Mouse (Mus musculus): ENCODE results near the gene Olfr1283. TPM values are rescaled to one million over a fixed set of nuclear protein-coding genes. Genes with fewer than 3 reads are reported as not detected.

Gene Olfr1283
- not detected in 2 replicates for polyA plus RNA-seq (2015; fragmentation: Nextera tagmentation; extraction: Ambion mirVana)

DNA sequence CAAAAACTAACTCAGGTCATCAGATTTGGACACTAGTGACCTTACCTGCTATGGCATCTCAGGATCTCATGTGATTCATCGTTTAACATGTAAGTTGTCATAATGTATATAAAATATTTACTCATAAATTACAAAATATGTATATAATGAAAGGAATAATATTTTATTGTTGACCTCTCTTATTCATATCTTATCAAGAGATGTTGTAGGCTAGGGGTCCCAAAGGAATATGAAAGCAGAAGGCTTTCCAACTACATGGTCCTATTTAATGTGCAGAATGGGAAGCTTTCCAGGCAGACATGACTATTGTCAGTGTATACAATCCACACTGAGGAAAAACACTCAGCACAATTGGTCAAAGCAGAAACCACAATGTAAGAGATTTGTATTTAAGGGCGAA is at the start of gene Olfr1283:
TSS of gene Olfr1283 (plus strand) at position 301 of the 400 bp plus-strand sequence.

GRCm38 (mm10) chr2:111326220-111326619 is 40.4 kb upstream of the Olfr1283 start, which contains the start of gene Olfr1281:
TSS of gene Olfr1281 (plus strand) at chr2:111326520.

GRCm38 (mm10) chr2:111335976-111336375 is 30.6 kb upstream of the Olfr1283 start, which contains the start of gene Olfr1282:
TSS of gene Olfr1282 (minus strand) at chr2:111336076.

DNA sequence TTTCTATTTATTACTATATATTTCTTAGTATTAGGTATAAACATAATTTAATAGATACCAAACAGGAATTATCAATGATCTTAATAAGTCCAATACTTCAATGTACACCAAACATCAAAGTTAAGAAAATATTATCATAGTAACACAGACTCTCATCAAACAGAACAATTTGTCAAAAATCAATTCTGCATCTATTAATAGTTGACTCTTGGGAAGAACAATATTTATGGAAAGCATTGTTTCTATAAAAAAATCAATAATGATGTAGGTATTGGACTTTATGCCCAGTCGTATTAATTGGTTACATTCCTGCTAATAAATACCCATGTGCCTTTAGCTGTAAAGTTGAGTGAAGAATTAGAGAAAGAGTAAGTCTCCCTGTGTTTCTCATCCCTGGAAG is 8.6 kb downstream of the Olfr1283 start, which contains the start of gene Olfr1284:
TSS of gene Olfr1284 (plus strand) at position 301 of the 400 bp plus-strand sequence.

Other genes with a start within 250 kb of the Olfr1283 start
- gene Gm15130, start 213.9 kb upstream of the Olfr1283 start, polyA plus RNA-seq (2015; fragmentation: Nextera tagmentation; extraction: Ambion mirVana) = not detected in 2 replicates
- gene 4930430A15Rik, start 137.2 kb upstream of the Olfr1283 start, polyA plus RNA-seq (2015; fragmentation: Nextera tagmentation; extraction: Ambion mirVana) = not detected in 2 replicates
- gene Olfr1275, start 131.5 kb upstream of the Olfr1283 start, polyA plus RNA-seq (2015; fragmentation: Nextera tagmentation; extraction: Ambion mirVana) = not detected in 2 replicates
- gene Olfr1276, start 112.3 kb upstream of the Olfr1283 start, polyA plus RNA-seq (2015; fragmentation: Nextera tagmentation; extraction: Ambion mirVana) = not detected in 2 replicates
- gene Olfr1277, start 92.7 kb upstream of the Olfr1283 start, polyA plus RNA-seq (2015; fragmentation: Nextera tagmentation; extraction: Ambion mirVana) = not detected in 2 replicates
- not detected in 2 replicates for gene Olfr1278, start 76.7 kb upstream of the Olfr1283 start, polyA plus RNA-seq (2015; fragmentation: Nextera tagmentation; extraction: Ambion mirVana)
- gene Olfr1279, start 66.2 kb upstream of the Olfr1283 start, polyA plus RNA-seq (2015; fragmentation: Nextera tagmentation; extraction: Ambion mirVana) = not detected in 2 replicates
- not detected in 2 replicates for gene Olfr1280, start 52.8 kb upstream of the Olfr1283 start, polyA plus RNA-seq (2015; fragmentation: Nextera tagmentation; extraction: Ambion mirVana)
- not detected in 2 replicates for gene Olfr1281, start 40.3 kb upstream of the Olfr1283 start, polyA plus RNA-seq (2015; fragmentation: Nextera tagmentation; extraction: Ambion mirVana)
- gene Olfr1282, start 30.7 kb upstream of the Olfr1283 start, polyA plus RNA-seq (2015; fragmentation: Nextera tagmentation; extraction: Ambion mirVana) = not detected in 2 replicates
- not detected in 2 replicates for gene Olfr1284, start 8.7 kb downstream of the Olfr1283 start, polyA plus RNA-seq (2015; fragmentation: Nextera tagmentation; extraction: Ambion mirVana)
- not detected in 2 replicates for gene Olfr1286, start 56.3 kb downstream of the Olfr1283 start, polyA plus RNA-seq (2015; fragmentation: Nextera tagmentation; extraction: Ambion mirVana)
- gene Olfr1287, start 82.4 kb downstream of the Olfr1283 start, polyA plus RNA-seq (2015; fragmentation: Nextera tagmentation; extraction: Ambion mirVana) = not detected in 2 replicates
- not detected in 2 replicates for gene Olfr1288, start 107.3 kb downstream of the Olfr1283 start, polyA plus RNA-seq (2015; fragmentation: Nextera tagmentation; extraction: Ambion mirVana)
- gene Olfr1289, start 114.0 kb downstream of the Olfr1283 start, polyA plus RNA-seq (2015; fragmentation: Nextera tagmentation; extraction: Ambion mirVana) = not detected in 2 replicates
- gene Olfr1290, start 127.0 kb downstream of the Olfr1283 start, polyA plus RNA-seq (2015; fragmentation: Nextera tagmentation; extraction: Ambion mirVana) = 0.24 and 0.60 TPM in 2 replicates
- gene Olfr1291-ps1, start 130.4 kb downstream of the Olfr1283 start, polyA plus RNA-seq (2015; fragmentation: Nextera tagmentation; extraction: Ambion mirVana) = not detected in 2 replicates
- gene Olfr1293-ps, start 158.4 kb downstream of the Olfr1283 start, polyA plus RNA-seq (2015; fragmentation: Nextera tagmentation; extraction: Ambion mirVana) = not detected in 2 replicates
- gene Olfr1294, start 173.5 kb downstream of the Olfr1283 start, polyA plus RNA-seq (2015; fragmentation: Nextera tagmentation; extraction: Ambion mirVana) = not detected in 2 replicates
- gene Olfr1295, start 202.9 kb downstream of the Olfr1283 start, polyA plus RNA-seq (2015; fragmentation: Nextera tagmentation; extraction: Ambion mirVana) = not detected in 2 replicates

Data from urinary bladder, postnatal 0 days (tissue).